Mouse (Mus musculus) frontal cortex, adult (tissue): Measurements from ENCODE around the gene Pusl1.

Experiments used
- ATAC-seq: cut with Nextera tagmentation; 2 replicates; pipeline ENCODE4 v1.9.2; 2017; ENCODE audit warnings: mild to moderate bottlenecking, moderate library complexity, mixed read lengths; ENCODE audit not compliant: low TSS enrichment

Pusl1 gene

GRCm38 (mm10) chr4:155891551-155892001 is at the start of gene Pusl1, which contains the start of gene Acap3:
TSS of gene Pusl1 (minus strand) at chr4:155891781.
TSS of gene Acap3 (plus strand) at chr4:155891822.
- ATAC-seq = peak; percentile 45

GRCm38 (mm10) chr4:155932031-155932430 is 40.5 kb upstream of the Pusl1 start:
- no peak for ATAC-seq

DNA sequence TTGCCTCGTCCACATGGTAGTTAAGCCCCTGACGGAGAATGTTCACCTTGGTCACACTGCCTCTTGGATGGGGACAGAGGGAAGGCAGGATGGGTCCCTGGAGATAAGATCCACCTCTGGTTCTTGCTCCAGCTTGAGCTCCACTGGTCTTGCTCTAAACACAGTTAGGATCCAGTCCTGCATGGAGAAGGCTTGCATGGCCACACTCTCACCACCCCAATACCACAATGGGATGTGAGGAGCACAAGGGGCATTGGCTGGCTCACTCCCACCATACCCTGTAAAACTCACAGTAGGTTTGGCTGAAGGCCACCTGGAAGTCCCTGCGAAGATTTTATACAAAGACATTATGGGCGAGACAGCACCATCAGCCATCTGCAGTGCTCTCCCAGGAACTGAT is 17.2 kb upstream of the Pusl1 start:
- ATAC-seq = no peak

GRCm38 (mm10) chr4:155908281-155908680 is 16.7 kb upstream of the Pusl1 start:
- no peak for ATAC-seq

DNA sequence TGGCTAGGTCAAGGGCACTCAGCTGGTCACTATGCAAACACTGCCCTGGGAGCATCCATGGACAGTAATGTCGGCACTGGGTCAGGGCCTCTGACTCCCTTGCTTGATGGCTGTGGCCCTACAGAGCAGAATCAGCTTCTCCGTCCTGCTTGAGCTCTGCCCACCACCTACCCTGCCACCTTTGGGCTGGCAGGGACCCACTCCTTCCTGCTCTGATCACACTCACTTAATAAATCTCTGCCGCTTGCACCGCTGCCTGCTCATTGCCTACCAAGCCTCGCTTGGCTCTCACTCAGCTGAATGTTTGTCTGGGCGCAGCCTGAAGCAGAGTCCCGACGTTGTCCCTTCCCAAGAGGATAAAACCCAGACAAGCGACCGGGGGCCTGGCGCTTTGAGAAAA is 15.4 kb upstream of the Pusl1 start:
- no peak for ATAC-seq

DNA sequence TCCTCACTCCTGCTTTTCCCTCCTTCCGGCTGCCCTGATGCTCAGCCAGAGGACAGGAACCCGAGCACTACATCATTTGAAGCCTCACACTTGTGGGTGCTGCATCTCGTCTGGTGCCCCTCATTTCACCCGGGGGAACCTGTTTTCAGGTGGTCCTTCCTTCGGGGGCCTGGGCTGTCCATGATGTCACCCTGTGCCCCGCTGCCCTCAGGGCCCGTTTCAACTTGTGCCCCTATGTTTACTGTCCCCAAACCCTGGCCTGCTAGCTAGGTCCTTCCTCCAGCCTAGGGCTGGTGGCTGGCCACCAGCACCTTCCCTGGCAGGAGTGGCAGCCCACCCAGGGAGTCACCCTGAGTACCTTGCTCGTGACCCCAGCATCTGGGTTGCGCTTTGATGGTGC is 14.5 kb upstream of the Pusl1 start:
- no peak for ATAC-seq

GRCm38 (mm10) chr4:155905634-155906033 is 14.1 kb upstream of the Pusl1 start:
- ATAC-seq = no peak

GRCm38 (mm10) chr4:155904318-155905102 is 12.9 kb upstream of the Pusl1 start:
- no peak for ATAC-seq

DNA sequence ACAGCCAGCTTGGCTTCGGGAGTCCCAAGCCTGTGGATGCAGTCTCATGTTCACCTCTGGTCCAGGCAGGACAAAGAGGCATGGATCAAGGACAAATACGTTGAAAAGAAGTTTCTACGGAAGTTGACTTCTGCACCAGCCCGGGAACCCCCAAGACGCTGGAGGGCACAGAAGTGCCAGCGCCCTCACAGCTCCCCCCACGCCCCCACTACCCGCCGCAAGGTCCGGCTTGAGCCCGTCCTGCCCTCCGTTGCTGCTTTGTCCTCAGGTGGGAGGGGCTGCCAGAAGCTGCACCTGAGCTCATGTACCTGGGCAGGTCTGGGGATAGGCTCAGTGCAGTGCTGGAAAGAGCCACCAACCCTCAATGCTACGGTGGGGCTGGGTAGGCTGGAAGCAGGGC is 11.7 kb upstream of the Pusl1 start:
- ATAC-seq = no peak

- ATAC-seq = peak; percentile 45; the same call in 1 of the 2 replicates
Measured at GRCm38 (mm10) chr4:155901205-155901604, 9.6 kb upstream of the Pusl1 start.

- no peak for ATAC-seq
Measured at GRCm38 (mm10) chr4:155899355-155899754, 7.8 kb upstream of the Pusl1 start.

GRCm38 (mm10) chr4:155898318-155898717 is 6.7 kb upstream of the Pusl1 start:
- ATAC-seq = no peak

- ATAC-seq = no peak
Measured at GRCm38 (mm10) chr4:155896461-155896860, 4.9 kb upstream of the Pusl1 start.

GRCm38 (mm10) chr4:155895826-155896225 is 4.2 kb upstream of the Pusl1 start:
- no peak for ATAC-seq

GRCm38 (mm10) chr4:155895216-155895615 is 3.6 kb upstream of the Pusl1 start:
- 0 out of 2 replicates have a peak, but pooled peaks have one; percentile 18 for ATAC-seq

DNA sequence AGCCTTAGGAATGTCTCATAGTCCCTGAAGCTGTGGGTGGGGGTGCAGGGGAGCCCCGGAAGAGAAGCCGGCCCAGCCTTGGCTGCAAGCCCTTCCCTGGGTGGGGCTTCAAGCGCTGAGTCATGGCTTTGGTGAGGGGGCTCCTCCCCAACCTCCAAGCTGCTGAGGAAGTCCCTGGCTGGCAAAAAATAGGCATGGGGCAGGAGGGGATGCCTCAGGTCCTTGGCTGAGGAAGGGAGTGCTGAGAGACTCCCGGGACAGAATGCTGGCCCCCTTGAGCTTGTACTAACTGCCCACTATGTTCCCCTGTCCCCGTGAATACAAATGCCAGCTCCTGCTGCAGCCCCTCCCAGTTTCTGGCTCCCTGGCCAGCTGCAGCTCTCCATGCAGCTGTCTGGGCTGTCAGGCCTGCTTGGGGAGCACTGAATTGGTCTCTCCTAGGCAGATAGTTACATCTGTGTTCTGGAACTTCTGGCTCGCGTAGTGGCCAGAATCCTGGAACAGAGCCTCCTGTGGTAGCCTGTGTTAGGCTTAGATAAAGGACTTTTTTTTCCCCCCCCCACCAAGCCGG is 2.8 kb upstream of the Pusl1 start:
- ATAC-seq = peak; percentile 17

DNA sequence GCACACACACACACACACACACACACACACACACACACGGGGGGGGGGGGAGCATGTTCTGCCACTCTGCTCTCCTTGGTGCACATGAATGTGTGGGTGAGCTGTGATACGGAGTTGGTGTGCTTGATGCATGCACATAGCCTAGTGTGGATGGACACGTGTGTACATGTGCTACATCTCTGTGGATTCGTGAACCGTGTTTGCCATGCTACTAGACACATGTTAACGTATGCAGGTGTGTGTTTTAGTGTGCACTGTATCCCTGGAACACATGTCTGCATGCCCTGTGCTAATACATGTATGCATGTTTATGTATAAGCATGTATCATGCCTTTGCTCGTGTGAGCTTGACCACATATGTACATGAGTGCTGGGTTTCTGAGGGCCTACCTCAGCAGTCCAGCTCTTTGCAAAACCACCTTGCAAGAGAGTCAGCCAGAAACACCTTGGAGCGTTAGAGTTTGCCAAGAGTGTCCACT is 1.7 kb upstream of the Pusl1 start:
- ATAC-seq = no peak

GRCm38 (mm10) chr4:155892438-155893211 is 1.0 kb upstream of the Pusl1 start:
- ATAC-seq = 0 out of 2 replicates have a peak, but pooled peaks have one; percentile 6

DNA sequence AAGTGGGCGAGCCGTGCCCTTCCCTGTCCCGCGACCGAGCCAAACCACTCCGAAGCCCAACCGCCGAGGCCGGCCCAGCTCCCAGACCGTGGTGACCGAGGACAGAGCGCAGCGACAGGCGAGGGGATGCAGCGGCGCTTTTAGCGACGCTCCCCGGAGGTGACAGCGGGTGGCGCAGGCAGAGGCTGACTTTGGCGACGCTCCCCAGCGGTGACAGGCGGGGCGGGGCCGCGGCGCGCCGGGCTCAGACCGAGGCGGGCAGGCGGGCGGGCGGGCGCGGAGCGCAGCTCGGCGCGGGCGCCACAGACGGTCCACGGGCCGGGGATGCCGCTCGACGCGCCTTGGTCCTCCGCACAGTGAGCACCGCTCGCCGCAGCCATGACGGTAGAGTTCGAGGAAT is 436 bp upstream of the Pusl1 start:
- peak; percentile 55 for ATAC-seq

DNA sequence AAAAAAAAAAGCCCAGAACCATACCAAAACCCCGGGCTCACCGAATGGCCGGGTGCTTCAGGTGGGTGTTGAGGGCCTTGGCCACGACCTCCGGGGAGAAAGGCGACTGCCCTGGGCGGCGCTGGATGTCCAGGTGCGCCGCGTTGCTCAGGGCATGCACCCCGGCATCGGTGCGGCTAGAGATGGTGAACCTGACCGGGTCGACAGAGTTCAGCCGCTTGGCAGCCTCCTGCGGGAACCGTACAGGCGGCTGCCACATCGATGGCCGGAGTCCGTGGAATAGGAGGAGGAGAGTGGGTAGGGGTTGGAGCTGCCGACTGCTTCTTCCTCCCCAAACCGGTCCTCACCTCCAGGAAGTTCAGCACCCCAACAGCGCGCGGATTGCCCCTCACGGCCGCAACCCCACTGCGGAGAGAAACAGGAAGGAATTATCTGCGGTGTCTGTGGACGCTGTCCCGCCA is 540 bp downstream of the Pusl1 start:
- ATAC-seq = no peak

DNA sequence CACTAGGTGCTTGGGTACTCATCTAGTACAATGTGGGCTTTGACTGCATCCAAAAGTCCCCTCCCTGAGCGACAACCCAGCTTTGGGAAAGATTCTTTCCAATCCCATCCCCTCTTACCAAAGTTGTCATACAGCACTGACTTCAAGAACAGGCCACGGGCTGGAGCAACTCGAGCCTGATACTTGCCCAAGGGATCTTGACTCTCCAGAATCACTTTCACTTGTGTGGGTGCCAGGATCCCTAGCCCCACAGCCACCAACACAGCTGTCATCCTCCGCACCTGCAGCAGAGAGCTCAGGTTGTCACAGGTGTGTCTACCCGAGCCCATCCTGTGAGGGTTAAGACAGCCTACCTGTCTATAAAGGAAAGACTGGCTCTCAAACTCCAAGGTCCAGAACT is 2.3 kb downstream of the Pusl1 start:
- ATAC-seq = no peak

DNA sequence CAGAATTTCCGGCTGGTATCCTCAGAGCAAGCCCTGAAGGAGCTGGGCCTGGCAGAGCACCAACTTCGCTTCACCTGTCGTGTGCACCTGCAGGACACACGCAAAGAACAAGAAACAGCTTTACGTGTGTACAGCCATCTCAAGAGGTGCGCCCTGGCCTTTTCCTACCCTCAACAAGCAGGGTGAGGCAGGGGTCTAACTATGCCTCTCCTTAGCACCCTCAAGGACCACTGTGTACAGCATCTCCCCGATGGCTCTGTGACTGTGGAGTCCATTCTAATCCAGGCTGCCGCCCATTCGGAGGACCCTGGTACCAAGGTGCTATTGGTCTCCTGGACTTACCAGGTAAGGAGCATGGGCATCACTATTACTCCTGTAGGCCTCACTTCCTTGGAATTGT is 3.4 kb downstream of the Pusl1 start:
- no peak for ATAC-seq
